Mouse (Mus musculus): Measurements from ENCODE around the gene Oas1a. TPM values are rescaled to one million over a fixed set of nuclear protein-coding genes. Genes with fewer than 3 reads are reported as not detected.

The Oas1a gene
- polyA plus RNA-seq, 1 experiment from 2014 or later: 2.8 TPM

DNA sequence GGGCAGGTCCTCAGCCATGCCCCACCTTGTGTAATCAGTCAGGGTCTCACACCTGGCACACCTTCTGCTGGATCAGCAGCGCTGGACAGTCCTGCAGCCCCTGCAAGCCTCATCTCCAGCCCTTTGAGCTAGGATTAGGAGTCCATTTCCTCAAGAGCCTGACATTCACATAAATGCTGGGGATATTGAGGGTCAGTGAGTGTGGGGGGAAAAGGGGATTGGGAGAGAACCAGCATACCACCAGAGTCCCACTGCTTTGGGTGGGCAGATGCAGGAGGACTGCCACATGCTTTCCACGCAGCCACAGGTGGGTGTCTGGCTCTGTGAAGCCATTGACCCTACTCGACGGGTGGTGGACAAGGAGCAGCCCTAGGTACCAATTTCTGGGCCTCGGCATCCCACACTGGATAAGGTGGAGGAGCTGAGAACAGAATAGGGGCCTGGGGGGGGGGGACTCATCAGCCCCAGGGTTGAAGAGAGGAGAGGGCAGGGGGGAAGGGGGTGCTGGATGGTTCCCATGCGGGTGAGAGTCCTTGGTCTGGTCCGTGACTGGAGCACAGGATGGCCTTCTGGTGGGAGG lies 37.8 kb downstream of the Oas1a start:
- Histone ChIP-seq H3K36me3 (ENCODE audit: control insufficient read depth, insufficient read depth) (no peaks in the 10 kb centered on the region), H3K27me3 (ENCODE audit: control insufficient read depth, insufficient read depth, low read depth, low read length) (no peaks in the 10 kb centered on the region), H3K4me2 (ENCODE audit: low read depth, low read length) (no peak overlapping the region), H3K27ac (ENCODE audit: low read length) (no peak overlapping the region), H3K9me3 (replicated peaks; ENCODE audit: control insufficient read depth, low read length) (no peaks in the 10 kb centered on the region), H3K4me1 (ENCODE audit: control insufficient read depth, low read depth, low read length) (no peaks in the 10 kb centered on the region), H3K9ac (ENCODE audit: low read depth, low read length) (no peak overlapping the region), H3K4me3 (ENCODE audit: low read depth, low read length) (no peak overlapping the region)
- no peak for ATAC-seq (ENCODE audit: low read depth)
- WGBS (ENCODE audit: insufficient replicate concordance): 52% methylated on average over 7 of the region's 7 CpGs

DNA sequence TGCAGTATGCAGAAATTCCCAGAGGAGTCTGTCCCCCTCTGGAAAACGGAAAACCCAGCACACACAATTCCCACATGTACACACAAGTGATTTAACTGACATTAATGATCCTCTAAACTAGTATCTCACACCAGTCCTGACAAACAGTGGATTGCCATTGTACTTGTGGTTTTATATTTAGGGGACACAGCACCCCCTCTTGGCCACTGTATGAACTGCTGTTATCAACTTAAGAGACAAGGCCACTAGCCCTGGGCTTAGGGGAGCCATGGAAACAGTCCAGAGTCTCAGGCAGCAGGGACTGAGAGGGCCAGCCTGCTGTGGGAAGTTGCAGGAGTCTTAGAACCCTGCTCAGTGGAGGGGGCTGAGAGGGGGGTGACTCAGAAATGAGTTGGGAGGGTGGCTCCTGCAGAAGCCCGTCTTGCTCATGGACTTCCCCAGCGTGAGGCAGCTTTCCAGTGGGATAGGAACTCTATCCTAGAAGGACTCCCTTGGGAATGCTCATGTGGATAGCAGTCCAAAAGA lies 41.9 kb downstream of the Oas1a start:
- Histone ChIP-seq H3K4me3 (ENCODE audit: low read depth, low read length) (no peak overlapping the region), H3K9me3 (replicated peaks; ENCODE audit: control insufficient read depth, low read length) (no peaks in the 10 kb centered on the region), H3K27ac (ENCODE audit: low read length) (no peak overlapping the region), H3K9ac (ENCODE audit: low read depth, low read length) (no peak overlapping the region), H3K36me3 (ENCODE audit: control insufficient read depth, insufficient read depth) (no peaks in the 10 kb centered on the region), H3K4me1 (ENCODE audit: control insufficient read depth, low read depth, low read length) (no peaks in the 10 kb centered on the region), H3K4me2 (ENCODE audit: low read depth, low read length) (no peak overlapping the region), H3K27me3 (ENCODE audit: control insufficient read depth, insufficient read depth, low read depth, low read length) (no peaks in the 10 kb centered on the region)
- WGBS (ENCODE audit: insufficient replicate concordance): 48% methylated on average over 3 of the region's 3 CpGs
- no peak for ATAC-seq (ENCODE audit: low read depth)

DNA sequence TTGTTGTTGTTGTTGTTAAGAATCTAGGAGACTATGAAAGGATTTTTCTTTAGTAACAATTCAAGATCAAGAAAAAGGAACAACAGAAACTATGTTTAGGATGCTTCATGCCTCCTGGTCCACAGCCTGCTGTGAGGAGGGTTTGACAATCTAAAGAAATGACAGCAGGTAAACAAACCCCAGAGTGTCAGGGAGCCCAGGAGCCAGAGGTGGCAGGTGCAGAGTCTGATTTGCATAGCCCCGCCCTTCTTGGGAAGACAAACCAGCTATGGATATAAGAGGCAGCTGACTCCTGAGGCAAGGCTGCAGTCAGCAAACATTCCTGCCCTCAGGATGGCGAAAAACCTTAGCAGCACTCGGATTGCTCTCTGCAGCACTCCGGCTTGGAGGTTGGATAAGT lies 46.2 kb downstream of the Oas1a start, which contains the start of gene Oas1h:
Gene Oas1h, plus strand, starts transcription at position 301 of the 400 bp plus-strand sequence.
- no peaks in the 10 kb centered on the region for H3K27me3 ChIP-seq (ENCODE audit: control insufficient read depth, insufficient read depth, low read depth, low read length)
- H3K9ac ChIP-seq (ENCODE audit: low read depth, low read length): no peak within 1 kb of the TSS
- H3K4me1 ChIP-seq (ENCODE audit: control insufficient read depth, low read depth, low read length): no peaks in the 10 kb centered on the region
- no peaks in the 10 kb centered on the region for H3K36me3 ChIP-seq (ENCODE audit: control insufficient read depth, insufficient read depth)
- H3K4me2 ChIP-seq (ENCODE audit: low read depth, low read length): no peak within 1 kb of the TSS
- no peaks in the 10 kb centered on the region for H3K9me3 ChIP-seq (replicated peaks; ENCODE audit: control insufficient read depth, low read length)
- H3K27ac ChIP-seq (ENCODE audit: low read length): no peak within 1 kb of the TSS
- H3K4me3 ChIP-seq (ENCODE audit: low read depth, low read length): no peak within 1 kb of the TSS
- ATAC-seq (ENCODE audit: low read depth): no peak
- WGBS (ENCODE audit: insufficient replicate concordance): 43% methylated on average over 4 of the region's 4 CpGs

DNA sequence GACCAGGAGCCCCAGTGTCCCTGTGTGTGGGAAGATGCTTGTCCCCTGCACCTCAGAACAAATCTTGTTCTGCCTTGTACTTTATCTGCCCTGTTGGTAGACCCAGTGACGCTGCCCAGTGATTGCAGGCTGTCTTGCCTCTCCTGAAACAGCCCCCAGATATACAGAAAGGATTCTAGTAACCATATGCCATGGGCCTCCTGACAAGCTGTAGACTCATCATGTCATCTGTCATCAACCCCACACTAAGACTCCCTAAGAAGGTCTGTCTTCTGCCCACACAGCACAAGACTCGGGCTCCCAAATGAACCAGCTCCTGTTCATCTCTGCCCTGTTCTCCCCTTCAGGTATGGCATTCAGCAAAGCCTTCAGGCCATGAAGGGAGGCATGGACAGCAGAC lies 48.1 kb downstream of the Oas1a start:
- Histone ChIP-seq H3K9ac (ENCODE audit: low read depth, low read length) (no peak overlapping the region), H3K4me1 (ENCODE audit: control insufficient read depth, low read depth, low read length) (no peaks in the 10 kb centered on the region), H3K4me3 (ENCODE audit: low read depth, low read length) (no peak overlapping the region), H3K36me3 (ENCODE audit: control insufficient read depth, insufficient read depth) (no peaks in the 10 kb centered on the region), H3K27ac (ENCODE audit: low read length) (no peak overlapping the region), H3K27me3 (ENCODE audit: control insufficient read depth, insufficient read depth, low read depth, low read length) (no peaks in the 10 kb centered on the region), H3K9me3 (replicated peaks; ENCODE audit: control insufficient read depth, low read length) (no peaks in the 10 kb centered on the region), H3K4me2 (ENCODE audit: low read depth, low read length) (no peak overlapping the region)
- no peak for ATAC-seq (ENCODE audit: low read depth)
- WGBS (ENCODE audit: insufficient replicate concordance): 49% methylated on average over 2 of the region's 2 CpGs

DNA sequence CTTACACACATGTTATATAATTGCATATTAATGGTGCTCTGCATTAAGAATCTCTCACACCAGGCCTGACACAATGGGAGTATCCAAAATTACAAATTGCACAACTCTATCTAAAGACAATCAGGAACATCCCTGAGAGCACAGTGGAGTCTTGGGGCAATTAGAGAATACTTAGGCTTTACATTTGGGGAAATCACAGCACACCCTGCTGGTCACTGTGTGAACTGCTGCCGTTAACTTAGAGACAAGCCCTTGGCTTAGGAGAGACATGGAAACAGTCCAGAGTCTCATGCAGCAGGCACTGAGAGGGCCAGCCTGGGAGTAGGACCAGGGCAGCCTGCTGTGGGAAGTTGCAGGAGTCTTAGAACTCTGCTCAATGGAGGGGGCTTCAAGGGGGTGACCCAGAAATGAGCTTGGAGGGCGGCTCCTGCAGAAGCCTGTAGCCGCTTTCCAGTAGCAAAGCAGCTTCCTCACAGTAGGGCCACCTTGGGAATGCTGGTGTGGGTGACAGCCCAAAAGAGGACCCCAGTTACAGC lies 57.7 kb downstream of the Oas1a start:
- 50% methylated on average over 3 of the region's 3 CpGs for WGBS (ENCODE audit: insufficient replicate concordance)
- Histone ChIP-seq H3K4me2 (ENCODE audit: low read depth, low read length) (no peak overlapping the region), H3K9ac (ENCODE audit: low read depth, low read length) (no peak overlapping the region), H3K27me3 (ENCODE audit: control insufficient read depth, insufficient read depth, low read depth, low read length) (no peaks in the 10 kb centered on the region), H3K4me1 (ENCODE audit: control insufficient read depth, low read depth, low read length) (no peaks in the 10 kb centered on the region), H3K9me3 (replicated peaks; ENCODE audit: control insufficient read depth, low read length) (no peaks in the 10 kb centered on the region), H3K27ac (ENCODE audit: low read length) (no peak overlapping the region), H3K36me3 (ENCODE audit: control insufficient read depth, insufficient read depth) (no peaks in the 10 kb centered on the region), H3K4me3 (ENCODE audit: low read depth, low read length) (no peak overlapping the region)
- no peak for ATAC-seq (ENCODE audit: low read depth)

DNA sequence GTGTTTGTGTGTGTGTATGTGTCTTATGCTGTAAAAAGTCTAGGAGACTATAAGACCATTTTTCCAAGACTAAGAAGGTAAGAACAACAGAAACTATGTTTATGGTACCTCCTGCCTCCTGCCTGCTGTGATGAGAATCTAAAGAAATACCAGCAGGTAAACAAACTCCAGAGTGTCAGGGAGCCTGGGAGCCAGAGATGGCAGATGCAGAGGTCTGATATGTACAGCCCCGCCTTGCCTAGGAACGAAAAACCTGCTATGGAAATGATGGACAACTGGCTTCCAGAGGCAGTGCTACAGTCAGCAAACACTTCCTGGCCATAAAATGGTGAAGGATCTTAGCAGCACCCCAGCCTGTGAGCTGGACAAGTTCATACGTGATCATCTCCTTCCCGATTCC lies 60.3 kb downstream of the Oas1a start, which contains the start of gene Oas1f:
Gene Oas1f, plus strand, starts transcription at position 301 of the 400 bp plus-strand sequence.
- Histone ChIP-seq H3K4me2 (ENCODE audit: low read depth, low read length) (no peak within 1 kb of the TSS), H3K9ac (ENCODE audit: low read depth, low read length) (no peak within 1 kb of the TSS), H3K27ac (ENCODE audit: low read length) (no peak within 1 kb of the TSS), H3K4me3 (ENCODE audit: low read depth, low read length) (no peak within 1 kb of the TSS), H3K36me3 (ENCODE audit: control insufficient read depth, insufficient read depth) (no peaks in the 10 kb centered on the region), H3K27me3 (ENCODE audit: control insufficient read depth, insufficient read depth, low read depth, low read length) (no peaks in the 10 kb centered on the region), H3K4me1 (ENCODE audit: control insufficient read depth, low read depth, low read length) (no peaks in the 10 kb centered on the region), H3K9me3 (replicated peaks; ENCODE audit: control insufficient read depth, low read length) (no peaks in the 10 kb centered on the region)
- 44% methylated on average over 4 of the region's 4 CpGs for WGBS (ENCODE audit: insufficient replicate concordance)
- ATAC-seq (ENCODE audit: low read depth): no peak

Small RNA genes within 50 kb of the gene (microRNA-seq; reads per million reads assigned to microRNA genes)
- gene Gm22907: not detected

Other genes with a start within 250 kb of the Oas1a start
- 0.07 TPM in 1 of 2 replicates, not detected in the other for gene Dtx1, start 195.6 kb downstream of the Oas1a start, polyA plus RNA-seq (2015; fragmentation: Nextera tagmentation; extraction: Ambion mirVana)
- 0.56 and 0.66 TPM in 2 replicates for gene Oas2, start 157.7 kb downstream of the Oas1a start, polyA plus RNA-seq (2015; fragmentation: Nextera tagmentation; extraction: Ambion mirVana)
- gene Oas3, start 129.9 kb downstream of the Oas1a start, polyA plus RNA-seq (2015; fragmentation: Nextera tagmentation; extraction: Ambion mirVana): 0.30 and 0.68 TPM in 2 replicates
- 0.12 and 0.15 TPM in 2 replicates for gene Oas1e, start 112.0 kb downstream of the Oas1a start, polyA plus RNA-seq (2015; fragmentation: Nextera tagmentation; extraction: Ambion mirVana)
- gene Oas1c, start 95.0 kb downstream of the Oas1a start, polyA plus RNA-seq (2015; fragmentation: Nextera tagmentation; extraction: Ambion mirVana): 0.12 and 0.20 TPM in 2 replicates
- not detected in 2 replicates for gene Oas1f, start 60.2 kb downstream of the Oas1a start, polyA plus RNA-seq (2015; fragmentation: Nextera tagmentation; extraction: Ambion mirVana)
- gene Oas1h, start 46.1 kb downstream of the Oas1a start, polyA plus RNA-seq (2015; fragmentation: Nextera tagmentation; extraction: Ambion mirVana): not detected in 2 replicates
- 0.71 and 0.76 TPM in 2 replicates for gene Oas1g, start 19.9 kb downstream of the Oas1a start, polyA plus RNA-seq (2015; fragmentation: Nextera tagmentation; extraction: Ambion mirVana)
- not detected in 2 replicates for gene Oas1d, start 7.0 kb upstream of the Oas1a start, polyA plus RNA-seq (2015; fragmentation: Nextera tagmentation; extraction: Ambion mirVana)
- gene Rph3a, start 102.6 kb upstream of the Oas1a start, polyA plus RNA-seq (2015; fragmentation: Nextera tagmentation; extraction: Ambion mirVana): not detected in 2 replicates